Mouse (Mus musculus) limb, embryonic 13.5 days (tissue): ENCODE measurements around the gene Acaca. TPM values are rescaled to one million over a fixed set of nuclear protein-coding genes. Genes with fewer than 3 reads are reported as not detected.
"Not testable (repeated sequence)": the region's sequence is repeated elsewhere in the genome, so short reads cannot be mapped to it uniquely, and the experiment has no call there.

Experiments
- ATAC-seq: fragments of 200-750 bp; cut with Nextera tagmentation; 2 replicates; pipeline ENCODE4 v1.8.0; 2017; ENCODE audit warnings: low read depth, moderate number of reproducible peaks, moderate TSS enrichment; ENCODE audit not compliant: low FRiP score
- H3K27ac ChIP-seq: fragments of 300-500 bp; sonication (generic); 2 replicates; pipeline ENCODE4 v1.5.1; 2015; ENCODE audit warnings: inconsistent platforms, mild to moderate bottlenecking, moderate library complexity
- H3K27me3 ChIP-seq: fragments of 300-500 bp; sonication (generic); 2 replicates; pipeline ENCODE4 v1.6.1; 2015; ENCODE audit warnings: mild to moderate bottlenecking, inconsistent platforms
- H3K36me3 ChIP-seq: fragments of 300-500 bp; sonication (generic); 2 replicates; pipeline ENCODE4 v1.6.1; 2015; ENCODE audit warnings: inconsistent platforms, mild to moderate bottlenecking, moderate library complexity
- H3K4me1 ChIP-seq: fragments of 300-500 bp; sonication (generic); 2 replicates; pipeline ENCODE4 v1.6.1; 2015; ENCODE audit warnings: inconsistent platforms
- H3K4me2 ChIP-seq: fragments of 300-500 bp; sonication (generic); replicated peaks from 2 replicates; pipeline ENCODE4 v1.6.1; 2015; ENCODE audit warnings: inconsistent platforms, mild to moderate bottlenecking, moderate library complexity
- H3K4me3 ChIP-seq: fragments of 300-500 bp; sonication (generic); 2 replicates; pipeline ENCODE4 v1.5.1; 2015; ENCODE audit warnings: moderate library complexity, mild to moderate bottlenecking, inconsistent platforms
- H3K9ac ChIP-seq: fragments of 300-500 bp; sonication (generic); 2 replicates; pipeline ENCODE4 v1.6.1; 2015; ENCODE audit warnings: mild to moderate bottlenecking, inconsistent platforms
- H3K9me3 ChIP-seq: fragments of 300-500 bp; sonication (generic); 2 replicates; pipeline ENCODE4 v1.6.1; 2016; ENCODE audit warnings: inconsistent platforms
- WGBS: fragments of 180-500 bp; shearing (Covaris S2); methylation state at CpG from one replicate; pipeline ENCODE4 v1.1.7; 2015; 5-methylcytosine and 5-hydroxymethylcytosine counted together
- polyA plus RNA-seq: library from polyadenylated mRNA; unstranded; fragments of >200 nt; fragmentation: Nextera tagmentation; extraction: Ambion mirVana; gene quantifications from 2 replicates; pipeline ENCODE4 v1.2.1, GENCODE M21; 2015

The Acaca gene
- polyA plus RNA-seq, 1 experiment from 2014 or later: 18.1 TPM

DNA sequence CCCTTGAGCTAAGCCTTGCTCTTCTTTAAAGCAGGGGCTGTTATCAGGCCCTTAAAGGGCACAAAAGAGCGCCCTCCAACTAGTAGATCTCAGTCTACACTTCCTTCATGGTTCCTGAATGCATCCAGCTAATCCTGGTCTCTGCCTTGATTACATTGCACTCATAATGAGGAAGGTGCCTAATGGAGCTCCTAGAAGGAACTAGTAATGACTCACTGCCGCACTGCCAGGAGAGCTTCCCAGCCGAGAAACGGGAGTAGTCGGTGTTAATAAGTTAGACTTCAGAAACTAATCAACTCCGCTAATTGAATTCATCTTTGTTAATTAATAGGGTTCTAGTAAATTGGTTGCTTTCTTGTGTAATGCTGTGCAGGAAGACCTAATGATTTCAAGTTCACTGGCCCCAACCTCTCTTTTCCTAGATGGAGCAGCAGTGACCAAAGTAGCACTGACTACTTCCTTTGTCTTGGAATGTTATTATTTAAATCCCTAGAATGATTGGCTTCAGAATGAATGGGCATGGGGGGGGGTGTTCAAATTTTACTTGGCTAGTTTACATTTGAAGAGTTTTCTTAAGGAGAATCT is 176.8 kb downstream of the Acaca start:
- Histone ChIP-seq H3K27me3 (no peaks in the 10 kb centered on the region), H3K4me3 (no peak overlapping the region), H3K4me1 (no peaks in the 10 kb centered on the region), H3K9me3 (no peaks in the 10 kb centered on the region), H3K4me2 (no peak overlapping the region), H3K9ac (no peak overlapping the region), H3K36me3 (peaks cover 16% of the 10 kb centered on the region), H3K27ac (no peak overlapping the region)
- no peak for ATAC-seq
- 60% methylated on average over 6 of the region's 6 CpGs for WGBS

DNA sequence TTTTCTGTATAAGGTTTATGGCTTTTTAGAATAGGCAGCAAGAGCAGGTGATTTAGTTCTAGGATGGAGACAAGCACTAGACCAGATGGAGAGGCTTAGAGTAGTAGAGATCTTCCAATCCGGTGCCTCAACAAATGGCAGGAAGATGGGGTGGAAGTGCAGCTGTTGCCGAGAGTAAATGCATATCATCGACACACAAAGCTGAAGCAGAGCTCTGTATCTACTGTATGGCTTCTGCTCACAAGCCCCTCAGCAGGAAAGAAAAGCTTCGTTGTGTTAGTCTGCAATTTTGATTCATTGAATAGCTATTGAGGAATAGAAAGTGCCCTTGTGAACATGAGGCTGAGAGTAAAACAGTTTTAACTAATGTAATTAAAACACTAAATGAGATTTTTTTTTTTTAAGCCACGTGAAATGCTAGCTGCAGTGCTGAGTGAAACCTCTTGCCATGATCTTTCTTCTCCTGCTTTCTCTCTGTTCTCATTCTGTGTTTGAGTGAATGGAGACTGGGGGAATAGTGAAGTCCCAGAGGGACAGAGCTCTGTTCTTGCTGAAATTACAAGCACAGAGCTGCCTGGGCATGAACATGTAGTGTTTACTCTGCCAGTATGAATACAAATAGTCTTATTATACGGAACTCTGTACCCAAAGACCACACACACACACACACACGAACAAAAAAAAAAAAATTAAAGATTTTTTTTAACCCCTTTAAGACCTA is 194.7 kb downstream of the Acaca start:
- Histone ChIP-seq H3K27ac (no peak overlapping the region), H3K4me2 (no peak overlapping the region), H3K4me3 (no peak overlapping the region), H3K27me3 (no peaks in the 10 kb centered on the region), H3K9me3 (no peaks in the 10 kb centered on the region), H3K4me1 (no peaks in the 10 kb centered on the region), H3K9ac (no peak overlapping the region), H3K36me3 (peaks cover 40% of the 10 kb centered on the region)
- WGBS: 63% methylated on average over 7 of the region's 7 CpGs
- ATAC-seq: no peak

DNA sequence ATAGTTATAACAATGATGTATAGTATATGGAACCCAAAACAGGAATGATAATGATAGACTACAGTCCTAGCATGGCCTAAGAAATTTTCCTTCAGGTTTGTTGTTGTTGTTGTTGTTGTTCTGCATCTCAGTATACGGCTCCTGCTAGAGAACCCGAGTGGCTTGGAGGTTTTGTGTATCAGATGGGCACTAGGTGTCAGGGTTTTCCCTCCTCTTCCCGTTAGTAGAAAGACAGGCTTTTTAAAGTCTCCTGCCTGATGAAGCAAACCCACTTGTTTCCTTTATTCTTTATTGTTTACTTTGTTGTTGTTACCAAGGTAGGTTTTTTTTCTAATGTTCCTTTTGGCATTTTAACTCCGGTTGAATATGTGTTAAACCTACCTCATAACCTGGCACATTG is 197.6 kb downstream of the Acaca start:
- H3K9ac ChIP-seq: no peak overlapping the region
- WGBS: 76% methylated on average over 4 of the region's 4 CpGs
- H3K4me3 ChIP-seq: no peak overlapping the region
- no peak overlapping the region for H3K4me2 ChIP-seq
- no peaks in the 10 kb centered on the region for H3K27me3 ChIP-seq
- ATAC-seq: no peak
- peaks cover 27% of the 10 kb centered on the region for H3K36me3 ChIP-seq
- no peaks in the 10 kb centered on the region for H3K9me3 ChIP-seq
- H3K27ac ChIP-seq: no peak overlapping the region
- no peaks in the 10 kb centered on the region for H3K4me1 ChIP-seq

DNA sequence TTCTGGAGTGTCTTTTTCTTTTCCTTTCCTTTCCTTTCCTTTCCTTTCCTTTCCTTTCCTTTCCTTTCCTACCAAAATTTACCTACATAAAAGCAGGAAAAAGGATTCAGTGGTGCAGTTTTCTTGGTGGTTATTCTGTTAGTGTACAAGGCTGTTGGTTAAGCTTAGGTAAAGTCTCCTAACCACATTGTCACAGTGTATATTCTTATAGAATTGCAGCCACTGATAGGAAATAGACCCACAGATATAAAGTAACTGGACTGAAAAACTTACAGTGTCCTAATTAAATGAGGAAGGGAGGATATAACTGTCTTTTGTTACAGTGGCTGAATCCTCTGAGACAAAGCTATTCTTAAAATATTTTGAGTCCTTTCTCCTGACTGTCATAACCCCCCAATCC is 202.9 kb downstream of the Acaca start:
- H3K27me3 ChIP-seq: no peaks in the 10 kb centered on the region
- H3K4me3 ChIP-seq: no peak overlapping the region
- no peak for ATAC-seq
- H3K4me1 ChIP-seq: no peaks in the 10 kb centered on the region
- no peak overlapping the region for H3K9ac ChIP-seq
- peaks cover 12% of the 10 kb centered on the region for H3K36me3 ChIP-seq
- H3K4me2 ChIP-seq: no peak overlapping the region
- H3K9me3 ChIP-seq: no peaks in the 10 kb centered on the region
- no peak overlapping the region for H3K27ac ChIP-seq

DNA sequence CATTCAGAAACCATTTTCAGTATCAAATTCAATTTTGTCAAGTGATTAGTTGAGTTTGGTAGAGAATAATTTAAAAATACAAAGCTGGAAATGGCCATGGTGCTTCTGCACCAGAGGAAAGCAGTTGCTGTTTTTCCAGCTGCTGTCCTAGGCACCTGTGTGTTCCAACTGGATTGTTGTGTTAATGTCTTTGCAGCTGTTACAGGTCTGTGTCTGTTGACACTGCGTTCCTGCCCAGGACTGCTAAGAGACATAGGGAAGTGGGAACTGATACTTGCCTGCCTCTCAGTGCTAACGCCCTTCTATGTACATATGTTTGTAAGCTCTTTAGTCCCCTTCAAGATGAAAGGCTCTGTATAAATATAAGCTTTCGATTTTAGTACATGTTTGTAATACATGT is 203.4 kb downstream of the Acaca start:
- Histone ChIP-seq H3K9me3 (no peaks in the 10 kb centered on the region), H3K9ac (no peak overlapping the region), H3K27ac (no peak overlapping the region), H3K4me1 (no peaks in the 10 kb centered on the region), H3K4me2 (no peak overlapping the region), H3K36me3 (peaks cover 17% of the 10 kb centered on the region), H3K4me3 (no peak overlapping the region), H3K27me3 (no peaks in the 10 kb centered on the region)
- no peak for ATAC-seq
- WGBS: 73% methylated on average over 3 of the region's 3 CpGs

DNA sequence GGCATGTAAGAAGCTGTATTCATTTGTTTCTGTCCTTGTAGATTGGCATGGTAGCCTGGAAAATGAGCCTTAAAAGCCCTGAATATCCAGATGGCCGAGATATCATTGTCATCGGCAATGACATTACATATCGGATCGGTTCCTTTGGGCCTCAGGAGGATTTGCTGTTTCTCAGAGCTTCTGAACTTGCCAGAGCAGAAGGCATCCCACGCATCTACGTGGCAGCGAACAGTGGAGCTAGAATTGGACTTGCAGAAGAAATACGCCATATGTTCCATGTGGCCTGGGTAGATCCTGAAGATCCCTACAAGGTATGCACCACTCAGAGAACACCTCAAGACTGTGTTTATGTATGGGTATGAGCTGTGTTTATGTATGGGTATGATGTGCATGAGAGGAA is 208.8 kb downstream of the Acaca start:
- not testable (repeated sequence) for ATAC-seq, H3K9me3 ChIP-seq, H3K4me1 ChIP-seq, H3K4me3 ChIP-seq, H3K27ac ChIP-seq, H3K4me2 ChIP-seq, H3K27me3 ChIP-seq, H3K9ac ChIP-seq
- over 99% methylated on average over 8 of the region's 8 CpGs for WGBS
- H3K36me3 ChIP-seq: peaks cover 21% of the 10 kb centered on the region; the same call in 1 of the 2 replicates

DNA sequence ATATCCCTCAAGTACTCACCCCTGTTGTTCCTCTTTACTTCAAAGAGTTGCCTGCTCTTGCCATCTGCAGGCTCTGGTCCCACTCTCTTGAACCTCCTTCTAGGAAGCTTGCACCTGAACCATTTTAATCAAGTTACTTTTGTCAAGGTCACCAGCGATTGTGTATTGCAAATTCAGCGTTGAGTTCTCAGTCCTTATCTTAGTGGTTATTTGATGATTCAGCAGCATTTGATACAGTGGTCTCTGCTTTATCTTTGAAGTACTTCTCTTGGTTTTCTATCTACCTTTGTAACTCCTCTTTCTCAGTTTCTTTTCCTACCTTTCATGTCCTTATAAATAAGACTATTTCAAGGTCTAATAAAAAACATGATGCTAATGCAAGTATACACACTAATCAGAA is 211.2 kb downstream of the Acaca start:
- no peak overlapping the region for H3K9ac ChIP-seq
- ATAC-seq: no peak
- H3K9me3 ChIP-seq: no peaks in the 10 kb centered on the region
- H3K27me3 ChIP-seq: no peaks in the 10 kb centered on the region
- peaks cover 22% of the 10 kb centered on the region; the same call in 1 of the 2 replicates for H3K36me3 ChIP-seq
- no peaks in the 10 kb centered on the region for H3K4me1 ChIP-seq
- no peak overlapping the region for H3K27ac ChIP-seq
- WGBS: 85% methylated on average over 2 of the region's 2 CpGs
- H3K4me2 ChIP-seq: no peak overlapping the region
- H3K4me3 ChIP-seq: no peak overlapping the region

DNA sequence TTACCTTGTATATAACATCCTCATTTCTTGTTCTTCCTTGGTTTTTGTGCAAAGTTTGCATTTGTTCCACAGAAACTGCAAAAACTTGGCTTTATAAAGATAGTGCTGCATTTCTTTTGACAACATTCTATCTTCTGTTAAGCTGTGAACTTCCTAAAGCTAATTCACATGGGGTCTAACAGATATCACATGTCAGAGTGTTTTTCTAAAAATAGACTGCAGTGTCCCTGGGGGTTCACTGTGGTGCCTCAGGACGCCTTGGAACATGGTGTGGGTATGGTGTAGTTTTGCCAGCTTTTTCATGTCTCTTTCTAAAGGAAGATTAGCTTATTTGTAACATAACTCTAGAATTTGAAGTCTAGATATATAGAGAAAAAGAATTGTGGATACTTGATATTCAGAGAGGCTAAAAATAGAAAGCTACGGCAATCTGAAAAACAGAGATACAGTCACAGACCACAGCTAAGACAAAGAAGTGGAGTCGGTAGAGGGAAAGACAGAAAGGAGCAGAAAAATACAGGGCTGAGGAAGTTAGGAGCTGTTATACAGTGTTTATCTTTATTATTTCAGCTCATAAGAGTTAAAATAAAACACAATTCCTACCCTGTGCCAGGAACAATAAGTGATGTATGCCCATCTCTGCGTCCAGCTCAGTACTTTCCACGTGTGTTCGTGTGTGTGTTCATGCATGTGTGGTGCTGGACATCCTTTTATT is 215.2 kb downstream of the Acaca start:
- H3K4me2 ChIP-seq: no peak overlapping the region
- no peaks in the 10 kb centered on the region for H3K9me3 ChIP-seq
- H3K4me3 ChIP-seq: no peak overlapping the region
- 75% methylated on average over 6 of the region's 6 CpGs for WGBS
- H3K9ac ChIP-seq: no peak overlapping the region
- ATAC-seq: no peak
- H3K27me3 ChIP-seq: no peaks in the 10 kb centered on the region
- no peaks in the 10 kb centered on the region for H3K4me1 ChIP-seq
- H3K36me3 ChIP-seq: peaks cover 8% of the 10 kb centered on the region; the same call in 1 of the 2 replicates
- no peak overlapping the region for H3K27ac ChIP-seq

DNA sequence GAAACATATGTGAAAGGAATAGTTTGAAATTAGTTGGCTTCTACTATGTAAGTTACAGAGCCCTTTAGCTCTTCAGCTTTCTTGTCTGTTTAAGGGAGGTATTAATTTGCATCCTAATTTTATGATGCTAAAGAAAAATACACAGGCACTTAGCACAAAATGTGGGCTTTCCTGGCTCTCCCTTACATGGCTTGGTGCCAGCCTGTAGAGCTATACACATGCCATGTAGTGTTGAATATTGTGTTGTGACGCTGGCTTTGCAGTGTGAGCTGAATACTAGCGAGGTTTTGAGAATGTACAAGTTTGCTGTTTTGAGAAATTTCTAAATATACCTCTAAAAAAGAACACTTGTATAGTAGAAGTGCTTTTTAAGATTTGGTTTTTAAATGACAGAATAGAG is 218.3 kb downstream of the Acaca start:
- no peak overlapping the region for H3K9ac ChIP-seq
- no peak overlapping the region for H3K4me3 ChIP-seq
- ATAC-seq: no peak
- H3K4me1 ChIP-seq: no peaks in the 10 kb centered on the region
- H3K36me3 ChIP-seq: 0 out of 2 replicates have a peak, but pooled peaks cover 5% of the 10 kb centered on the region
- 92% methylated on average over 2 of the region's 2 CpGs for WGBS
- no peaks in the 10 kb centered on the region for H3K9me3 ChIP-seq
- H3K27ac ChIP-seq: no peak overlapping the region
- H3K27me3 ChIP-seq: no peaks in the 10 kb centered on the region
- no peak overlapping the region for H3K4me2 ChIP-seq

DNA sequence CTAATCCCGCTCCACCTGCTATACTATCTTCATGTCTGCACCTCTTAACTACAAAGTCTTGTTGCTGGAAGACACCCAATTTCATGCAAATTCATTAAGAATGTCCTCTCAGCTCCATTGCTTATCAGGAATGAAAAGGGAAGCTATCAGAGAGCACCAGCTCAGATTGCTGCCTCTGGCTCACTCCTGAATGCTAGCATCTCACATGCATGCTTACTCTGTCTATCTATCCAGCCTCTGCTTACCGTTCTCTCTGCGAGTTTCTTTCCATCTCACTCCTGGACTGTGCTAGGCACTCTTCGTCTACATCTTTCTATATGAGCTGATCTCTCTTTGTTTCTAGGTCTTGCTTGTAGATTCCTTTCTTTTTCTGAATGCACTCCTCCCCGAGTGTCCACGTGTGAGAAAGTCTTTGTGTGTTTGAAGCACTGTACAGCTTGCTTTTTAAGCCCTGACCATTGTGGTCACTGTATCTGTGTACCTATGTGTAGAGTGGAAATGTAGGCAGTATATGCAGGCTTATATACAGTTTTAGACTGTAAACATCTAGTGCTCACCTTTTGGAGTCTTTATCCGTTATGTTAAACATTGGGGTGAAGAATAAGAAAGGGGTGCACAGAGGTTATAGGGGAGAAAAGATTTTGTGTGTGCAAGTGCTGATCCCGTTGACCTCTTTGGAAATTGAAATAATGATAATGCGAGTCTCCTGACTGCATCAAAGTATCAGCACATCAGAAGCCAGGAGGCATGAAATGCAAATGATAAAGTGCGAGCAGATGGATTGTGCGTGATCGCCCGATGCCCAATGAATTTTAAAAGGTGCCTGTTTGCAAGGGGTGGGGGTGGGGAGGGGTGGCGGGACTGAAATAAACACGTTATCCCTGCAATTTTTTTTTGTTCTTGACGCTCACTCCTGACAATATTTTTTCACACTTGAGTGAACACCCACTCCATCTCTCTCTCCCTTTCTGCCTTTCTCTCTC is 219.7 kb downstream of the Acaca start:
- no peaks in the 10 kb centered on the region for H3K4me1 ChIP-seq
- WGBS: 87% methylated on average over 16 of the region's 16 CpGs

DNA sequence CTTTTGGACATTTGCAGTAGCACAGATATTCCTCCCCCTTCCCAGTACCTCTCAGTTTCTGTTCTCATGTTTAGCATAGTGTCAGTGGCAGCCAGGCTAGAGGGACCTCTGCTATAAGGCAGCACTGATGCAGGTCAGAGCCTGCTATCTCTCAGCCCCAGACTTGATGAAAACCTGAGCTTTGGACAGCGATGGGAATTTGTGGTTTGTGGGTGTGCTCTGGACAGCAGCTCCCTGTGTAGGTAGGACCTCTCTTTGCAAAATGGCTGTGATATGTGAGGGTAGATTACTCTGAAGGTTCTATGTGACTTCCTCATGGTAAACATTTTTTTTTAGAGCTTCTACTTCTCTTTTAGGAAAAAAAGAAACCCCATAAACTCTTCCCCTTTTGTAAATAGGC is 221.7 kb downstream of the Acaca start:
- Histone ChIP-seq H3K4me3 (no peak overlapping the region), H3K4me1 (no peaks in the 10 kb centered on the region), H3K9me3 (no peaks in the 10 kb centered on the region), H3K36me3 (no peaks in the 10 kb centered on the region), H3K27ac (no peak overlapping the region), H3K27me3 (no peaks in the 10 kb centered on the region), H3K4me2 (no peak overlapping the region), H3K9ac (no peak overlapping the region)
- no peak for ATAC-seq
- WGBS: 91% methylated on average over 1 of the region's 1 CpGs

More for the DNA sequence above, 219.7 kb downstream of the Acaca start:
- ATAC-seq: no peak
- H3K9me3 ChIP-seq: no peaks in the 10 kb centered on the region
- no peak overlapping the region for H3K27ac ChIP-seq
- no peak overlapping the region for H3K4me2 ChIP-seq
- no peaks in the 10 kb centered on the region for H3K27me3 ChIP-seq
- H3K36me3 ChIP-seq: 0 out of 2 replicates have a peak, but pooled peaks cover 5% of the 10 kb centered on the region
- H3K4me3 ChIP-seq: no peak overlapping the region
- no peak overlapping the region for H3K9ac ChIP-seq
